8 mouse cellular contexts compared by ENCODE assay signal in the genomic region with DNA sequence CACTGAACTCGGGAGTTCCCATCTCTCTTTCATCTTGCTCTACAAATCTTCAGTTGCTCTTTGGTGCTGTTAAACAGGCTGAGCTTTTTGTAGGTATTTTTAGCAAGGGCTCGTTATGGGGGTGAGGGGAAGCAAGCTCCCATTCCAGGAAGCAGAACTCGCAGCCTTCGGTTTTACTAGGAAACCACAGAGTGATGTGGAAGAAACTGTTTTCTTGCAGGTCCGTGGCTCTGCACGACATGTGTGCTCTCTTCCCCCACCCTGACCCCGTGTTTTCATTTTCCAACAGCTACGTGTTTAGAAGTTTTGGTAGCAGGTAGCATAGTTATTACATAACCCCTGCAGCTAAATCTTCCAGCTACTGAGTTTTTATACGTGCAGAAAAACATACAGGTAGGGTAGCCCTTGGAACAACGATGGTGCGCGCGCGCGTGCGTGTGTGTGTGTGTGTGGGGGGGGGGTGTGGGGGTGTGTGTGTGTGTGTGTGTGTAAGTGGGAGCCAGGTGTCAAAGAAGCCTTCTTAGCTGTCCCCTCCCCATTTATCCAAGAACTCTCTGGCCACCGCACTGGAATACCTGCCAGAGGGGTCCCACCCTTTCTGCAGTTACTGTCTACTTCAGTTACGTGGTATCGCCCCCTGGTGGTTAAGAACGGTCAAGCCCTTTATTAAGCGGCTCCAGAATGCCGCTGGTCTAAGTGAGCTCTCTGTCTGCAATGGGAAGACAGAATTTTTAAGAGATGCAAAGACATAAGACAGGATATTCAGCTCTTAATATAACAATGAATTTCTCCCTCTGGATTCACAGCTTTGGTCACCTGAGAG. TPM values are rescaled to one million over a fixed set of nuclear protein-coding genes. Genes with fewer than 3 reads are reported as not detected.
DNase-seq lines count a peak whose midpoint lies in the region; ATAC-seq and TF ChIP-seq lines count a peak whose summit lies in the region.

No protein-coding gene starts in this region.

- TF ChIP-seq EP300 in stomach, postnatal 0 days (optimal IDR thresholded peaks at IDR 0.05): no peak

- H3K4me2 ChIP-seq in intestine, embryonic 15.5 days (replicated peaks): 0 out of 2 replicates have a peak overlapping the region, but pooled peaks have one; percentile 22
- peak overlapping the region; percentile 42 for H3K4me2 ChIP-seq in limb, embryonic 14.5 days (replicated peaks; ENCODE audit: low read depth, low read length, severe bottlenecking)
- no peak overlapping the region for H3K4me2 ChIP-seq in midbrain, embryonic 16.5 days (ENCODE audit: low read length)
- peak overlapping the region; percentile 38 for H3K4me2 ChIP-seq in stomach, postnatal 0 days (replicated peaks; ENCODE audit: low read depth)

- H3K9ac ChIP-seq in intestine, embryonic 15.5 days: no peak overlapping the region
- peak overlapping the region; percentile 5; the same call in 1 of the 2 replicates for H3K9ac ChIP-seq in limb, embryonic 14.5 days (ENCODE audit: low read depth, low read length, severe bottlenecking)
- H3K9ac ChIP-seq in midbrain, embryonic 16.5 days (ENCODE audit: low read depth, low read length): no peak overlapping the region
- H3K9ac ChIP-seq in stomach, postnatal 0 days (ENCODE audit: low read length): no peak overlapping the region

- H3K4me1 ChIP-seq in intestine, embryonic 15.5 days (replicated peaks): peaks cover 15% of the 10 kb centered on the region; the same call in 1 of the 2 replicates
- H3K4me1 ChIP-seq in limb, embryonic 14.5 days (ENCODE audit: control insufficient read depth, insufficient read depth, low read length): peaks cover 34% of the 10 kb centered on the region
- peaks cover 3% of the 10 kb centered on the region for H3K4me1 ChIP-seq in midbrain, embryonic 16.5 days (ENCODE audit: control insufficient read depth, insufficient read depth, low read length)
- H3K4me1 ChIP-seq in stomach, postnatal 0 days (replicated peaks; ENCODE audit: control insufficient read depth, insufficient read depth): no peaks in the 10 kb centered on the region

- intact Hi-C loops in gastrocnemius, adult 2 months (cut with DNase I): loop anchor here (1.0 to 10.0 kb wide), 3 partner anchors 16 to 177 kb away; no protein-coding TSS in a partner anchor

- ATAC-seq in intestine, embryonic 15.5 days: peak; percentile 63
- peak; percentile 69; the same call in 1 of the 2 replicates for ATAC-seq in limb, embryonic 14.5 days (ENCODE audit: low FRiP score, low read depth)
- ATAC-seq in midbrain, embryonic 16.5 days: no peak
- peak; percentile 62; the same call in 1 of the 2 replicates for ATAC-seq in stomach, postnatal 0 days (ENCODE audit: low FRiP score, low TSS enrichment)

- no peaks in the 10 kb centered on the region for H3K27me3 ChIP-seq in intestine, embryonic 15.5 days (replicated peaks)
- no peaks in the 10 kb centered on the region for H3K27me3 ChIP-seq in limb, embryonic 14.5 days (ENCODE audit: control insufficient read depth, insufficient read depth, low read length)
- no peaks in the 10 kb centered on the region for H3K27me3 ChIP-seq in midbrain, embryonic 16.5 days (ENCODE audit: control insufficient read depth, insufficient read depth, low read depth, low read length)
- no peaks in the 10 kb centered on the region for H3K27me3 ChIP-seq in stomach, postnatal 0 days (ENCODE audit: control insufficient read depth, insufficient read depth, low read length)

- WGBS in intestine, embryonic 15.5 days: 45% methylated on average over 22 of the region's 22 CpGs
- WGBS in limb, embryonic 14.5 days: 25% methylated on average over 22 of the region's 22 CpGs
- WGBS in midbrain, embryonic 16.5 days: 50% methylated on average over 22 of the region's 22 CpGs
- WGBS in stomach, postnatal 0 days: 41% methylated on average over 22 of the region's 22 CpGs

- TF ChIP-seq CTCF in gastrocnemius, adult 2 months (IDR thresholded peaks at IDR 0.05): peak; percentile 80
- TF ChIP-seq CTCF in stomach, postnatal 0 days (IDR thresholded peaks at IDR 0.05; ENCODE audit: low read depth): peak; percentile 88

- DNase-seq in urinary bladder, postnatal 25 days (ENCODE audit: low spot score): peak; percentile 48
- DNase-seq in urinary bladder, postnatal 10 days (ENCODE audit: low spot score): no peak
- peak; percentile 52 to 74 for DNase-seq in cerebellum, postnatal 25 days
- peak; percentile 71 for DNase-seq in gastrocnemius, adult 2 months
- DNase-seq in limb, embryonic 14.5 days (ENCODE audit: low spot score): peak; percentile 89
- DNase-seq in stomach, postnatal 0 days (ENCODE audit: low spot score): peak; percentile 76

- no peak for TF ChIP-seq POLR2A in limb, embryonic 14.5 days (IDR thresholded peaks at IDR 0.05; ENCODE audit: borderline replicate concordance, extremely low read depth, insufficient read depth, insufficient read length)

- H3K9me3 ChIP-seq in intestine, embryonic 15.5 days: no peaks in the 10 kb centered on the region
- H3K9me3 ChIP-seq in limb, embryonic 14.5 days (ENCODE audit: control insufficient read depth, low read length): no peaks in the 10 kb centered on the region
- H3K9me3 ChIP-seq in midbrain, embryonic 16.5 days (replicated peaks; ENCODE audit: control insufficient read depth, low read length, poor library complexity, severe bottlenecking): no peaks in the 10 kb centered on the region
- no peaks in the 10 kb centered on the region for H3K9me3 ChIP-seq in stomach, postnatal 0 days (ENCODE audit: control insufficient read depth, low read length)

- peak overlapping the region; percentile 54 for H3K27ac ChIP-seq in gastrocnemius, adult 2 months
- no peak overlapping the region for H3K27ac ChIP-seq in intestine, embryonic 15.5 days
- H3K27ac ChIP-seq in limb, embryonic 14.5 days (replicated peaks; ENCODE audit: low read depth, low read length): peak overlapping the region; percentile 48; the same call in 1 of the 2 replicates
- 0 out of 2 replicates have a peak overlapping the region, but pooled peaks have one; percentile 3 for H3K27ac ChIP-seq in midbrain, embryonic 16.5 days (ENCODE audit: low read length)
- no peak overlapping the region for H3K27ac ChIP-seq in stomach, postnatal 0 days (replicated peaks)

- peak overlapping the region; percentile 50 for H3K4me3 ChIP-seq in gastrocnemius, adult 2 months
- no peak overlapping the region for H3K4me3 ChIP-seq in intestine, embryonic 15.5 days (replicated peaks)
- H3K4me3 ChIP-seq in limb, embryonic 14.5 days (replicated peaks; ENCODE audit: low read length): 0 out of 2 replicates have a peak overlapping the region, but pooled peaks have one; percentile 12
- H3K4me3 ChIP-seq in midbrain, embryonic 16.5 days (ENCODE audit: low read depth, low read length): no peak overlapping the region
- no peak overlapping the region for H3K4me3 ChIP-seq in stomach, postnatal 0 days (ENCODE audit: low read depth, low read length)

- H3K36me3 ChIP-seq in intestine, embryonic 15.5 days: no peaks in the 10 kb centered on the region
- no peaks in the 10 kb centered on the region for H3K36me3 ChIP-seq in limb, embryonic 14.5 days (ENCODE audit: control insufficient read depth, insufficient read depth, low read length)
- H3K36me3 ChIP-seq in midbrain, embryonic 16.5 days (ENCODE audit: control insufficient read depth, insufficient read depth, low read length): no peaks in the 10 kb centered on the region
- no peaks in the 10 kb centered on the region for H3K36me3 ChIP-seq in stomach, postnatal 0 days (ENCODE audit: control insufficient read depth, insufficient read depth, low read length)

RNA-seq across cellular contexts. Expression of a gene that starts 15.5 kb away (rescaled TPM):
- total RNA-seq in gastrocnemius, adult 2 months (2021): 10 to 100 TPM; 64.1 to 69.2 TPM
- 297 and 322 TPM in 2 replicates for polyA plus RNA-seq in intestine, embryonic 15.5 days (2015; fragmentation: Nextera tagmentation; extraction: Ambion mirVana)
- polyA plus RNA-seq in limb, embryonic 14.5 days (2012; rRNA removed): 231 and 297 TPM in 2 replicates
- polyA plus RNA-seq in limb, embryonic 14.5 days (2014; fragmentation: Nextera tagmentation; extraction: Ambion mirVana): 304 and 351 TPM in 2 replicates
- polyA plus RNA-seq in midbrain, embryonic 16.5 days (2015; fragmentation: Nextera tagmentation; extraction: Ambion mirVana): 243 and 285 TPM in 2 replicates
- 150 and 157 TPM in 2 replicates for polyA plus RNA-seq in stomach, postnatal 0 days (2015; fragmentation: Nextera tagmentation; extraction: Ambion mirVana)

RNA-seq across cellular contexts. Expression of a gene that starts 27.1 kb away (rescaled TPM):
- total RNA-seq in gastrocnemius, adult 2 months (2021): under 1 TPM; 0.18 to 0.28 TPM
- polyA plus RNA-seq in intestine, embryonic 15.5 days (2015; fragmentation: Nextera tagmentation; extraction: Ambion mirVana): 4.1 and 4.5 TPM in 2 replicates
- 1.9 and 2.0 TPM in 2 replicates for polyA plus RNA-seq in limb, embryonic 14.5 days (2012; rRNA removed)
- 1.1 and 1.3 TPM in 2 replicates for polyA plus RNA-seq in limb, embryonic 14.5 days (2014; fragmentation: Nextera tagmentation; extraction: Ambion mirVana)
- polyA plus RNA-seq in midbrain, embryonic 16.5 days (2015; fragmentation: Nextera tagmentation; extraction: Ambion mirVana): 0.91 and 0.93 TPM in 2 replicates
- polyA plus RNA-seq in stomach, postnatal 0 days (2015; fragmentation: Nextera tagmentation; extraction: Ambion mirVana): 2.1 and 2.4 TPM in 2 replicates

Comparison
In these comparisons a context has a peak if more than half of its experiments do, and no peak if none do; other contexts are left out.
1. H3K27ac ChIP-seq: peak in gastrocnemius, adult 2 months (single experiment), limb, embryonic 14.5 days (single experiment) and midbrain, embryonic 16.5 days (single experiment); none in intestine, embryonic 15.5 days (single experiment) and stomach, postnatal 0 days (single experiment).
2. H3K4me3 ChIP-seq: peak in gastrocnemius, adult 2 months (single experiment) and limb, embryonic 14.5 days (single experiment); none in intestine, embryonic 15.5 days (single experiment), midbrain, embryonic 16.5 days (single experiment) and stomach, postnatal 0 days (single experiment).